ENCODE assay signal across 8 mouse cellular contexts in genomic region chr8:120668374-120668905, GRCm38 (mm10). TPM values are rescaled to one million over a fixed set of nuclear protein-coding genes. Genes with fewer than 3 reads are reported as not detected.
A peak's percentile ranks its signal among the peaks of the same experiment; 100 is the strongest.
DNase-seq lines count a peak whose midpoint lies in the region; ATAC-seq and TF ChIP-seq lines count a peak whose summit lies in the region.

TSS of gene Emc8 (minus strand) at chr8:120668573.

- H3K4me3 ChIP-seq in forebrain, embryonic 16.5 days (replicated peaks; ENCODE audit: low read length): peak within 1 kb of the TSS; percentile 97
- H3K4me3 ChIP-seq in hindbrain, embryonic 13.5 days: peak within 1 kb of the TSS; percentile 93
- H3K4me3 ChIP-seq in liver, embryonic 12.5 days: peak within 1 kb of the TSS; percentile 96
- H3K4me3 ChIP-seq in olfactory bulb, adult 2 months (ENCODE audit: insufficient read depth, low read depth, low read length): peak within 1 kb of the TSS; percentile 65

- H3K4me1 ChIP-seq in forebrain, embryonic 16.5 days (replicated peaks; ENCODE audit: control insufficient read depth, insufficient read depth, low read length): peaks cover 41% of the 10 kb centered on the region
- H3K4me1 ChIP-seq in hindbrain, embryonic 13.5 days (replicated peaks): peaks cover 65% of the 10 kb centered on the region
- peaks cover 64% of the 10 kb centered on the region for H3K4me1 ChIP-seq in liver, embryonic 12.5 days
- peaks cover 54% of the 10 kb centered on the region for H3K4me1 ChIP-seq in olfactory bulb, adult 2 months (ENCODE audit: control insufficient read depth, insufficient read depth, low read length)

- peak within 1 kb of the TSS; percentile 89 for H3K27ac ChIP-seq in forebrain, embryonic 16.5 days (ENCODE audit: low read length)
- H3K27ac ChIP-seq in hindbrain, embryonic 13.5 days: peak within 1 kb of the TSS; percentile 90
- peak within 1 kb of the TSS; percentile 96 for H3K27ac ChIP-seq in liver, embryonic 12.5 days
- H3K27ac ChIP-seq in olfactory bulb, adult 2 months (ENCODE audit: insufficient read depth, low read depth, low read length): peak within 1 kb of the TSS; percentile 76

- no peak for TF ChIP-seq POLR2A in olfactory bulb, adult 2 months (IDR thresholded peaks at IDR 0.05; ENCODE audit: insufficient read depth, low read depth, low read length)

- no peak for DNase-seq in layer of hippocampus, adult 8-10 months (ENCODE audit: low spot score in 2 of 2)
- no peak for DNase-seq in layer of hippocampus, adult 9-10 months (ENCODE audit: low spot score)
- DNase-seq in adrenal gland, postnatal 10 days: no peak
- no peak for DNase-seq in T-cell, adult 2 months (ENCODE audit: low spot score)

- no peak for TF ChIP-seq CTCF in olfactory bulb, adult 2 months (IDR thresholded peaks at IDR 0.05; ENCODE audit: insufficient read depth, low read depth, low read length)

- peak within 1 kb of the TSS; percentile 97 for H3K4me2 ChIP-seq in forebrain, embryonic 16.5 days (ENCODE audit: low read length)
- peak within 1 kb of the TSS; percentile 94 for H3K4me2 ChIP-seq in hindbrain, embryonic 13.5 days
- peak within 1 kb of the TSS; percentile 91 for H3K4me2 ChIP-seq in liver, embryonic 12.5 days

- no peaks in the 10 kb centered on the region for H3K9me3 ChIP-seq in forebrain, embryonic 16.5 days (ENCODE audit: control insufficient read depth, low read length)
- H3K9me3 ChIP-seq in hindbrain, embryonic 13.5 days: no peaks in the 10 kb centered on the region
- no peaks in the 10 kb centered on the region for H3K9me3 ChIP-seq in liver, embryonic 12.5 days (replicated peaks)

- under 1% methylated on average over 49 of the region's 51 CpGs for WGBS in forebrain, embryonic 16.5 days
- 2% methylated on average over 51 of the region's 51 CpGs for WGBS in hindbrain, embryonic 13.5 days
- under 1% methylated on average over 51 of the region's 51 CpGs for WGBS in liver, embryonic 12.5 days (ENCODE audit: insufficient replicate concordance)
- 1% methylated on average over 51 of the region's 51 CpGs for WGBS in olfactory bulb, adult 2 months

- ATAC-seq in forebrain, embryonic 16.5 days: no peak
- no peak; the same call in 1 of the 2 replicates for ATAC-seq in hindbrain, embryonic 13.5 days (ENCODE audit: low FRiP score)
- ATAC-seq in liver, embryonic 12.5 days: peak; percentile 64

- H3K9ac ChIP-seq in forebrain, embryonic 16.5 days (replicated peaks; ENCODE audit: low read depth, low read length): peak within 1 kb of the TSS; percentile 94
- peak within 1 kb of the TSS; percentile 94 for H3K9ac ChIP-seq in hindbrain, embryonic 13.5 days
- peak within 1 kb of the TSS; percentile 97 for H3K9ac ChIP-seq in liver, embryonic 12.5 days

- H3K36me3 ChIP-seq in forebrain, embryonic 16.5 days (ENCODE audit: control insufficient read depth, insufficient read depth): peaks cover 14% of the 10 kb centered on the region; the same call in 1 of the 2 replicates
- peaks cover 41% of the 10 kb centered on the region for H3K36me3 ChIP-seq in hindbrain, embryonic 13.5 days
- H3K36me3 ChIP-seq in liver, embryonic 12.5 days: peaks cover 64% of the 10 kb centered on the region

- H3K27me3 ChIP-seq in forebrain, embryonic 16.5 days (replicated peaks; ENCODE audit: control insufficient read depth, insufficient read depth, low read length): no peaks in the 10 kb centered on the region
- no peaks in the 10 kb centered on the region for H3K27me3 ChIP-seq in hindbrain, embryonic 13.5 days
- no peaks in the 10 kb centered on the region for H3K27me3 ChIP-seq in liver, embryonic 12.5 days (replicated peaks)

RNA-seq across cellular contexts. Expression of gene Emc8, which starts in this region (rescaled TPM):
- 10 to 100 TPM; 65.3 to 85.6 (median 79.2) TPM for total RNA-seq in layer of hippocampus, adult 8-10 months (2022)
- total RNA-seq in adrenal gland, postnatal 10 days (2021): 100 to 1,000 TPM; 113 to 117 TPM
- 145 and 148 TPM in 2 replicates for polyA plus RNA-seq in forebrain, embryonic 16.5 days (2015; fragmentation: Nextera tagmentation; extraction: Ambion mirVana)
- polyA plus RNA-seq in hindbrain, embryonic 13.5 days (2015; fragmentation: Nextera tagmentation; extraction: Ambion mirVana): 135 and 150 TPM in 2 replicates
- polyA plus RNA-seq in liver, embryonic 12.5 days (2016; fragmentation: Nextera tagmentation; extraction: Ambion mirVana): 171 and 180 TPM in 2 replicates
- 399 TPM in 1 of 2 replicates, not detected in the other for polyA plus RNA-seq in olfactory bulb, adult 2 months (2012; ENCODE audit: insufficient read depth, insufficient read length, low replicate concordance, missing spikeins)
